ENCODE assay signal across 27 mouse cellular contexts in the genomic region with DNA sequence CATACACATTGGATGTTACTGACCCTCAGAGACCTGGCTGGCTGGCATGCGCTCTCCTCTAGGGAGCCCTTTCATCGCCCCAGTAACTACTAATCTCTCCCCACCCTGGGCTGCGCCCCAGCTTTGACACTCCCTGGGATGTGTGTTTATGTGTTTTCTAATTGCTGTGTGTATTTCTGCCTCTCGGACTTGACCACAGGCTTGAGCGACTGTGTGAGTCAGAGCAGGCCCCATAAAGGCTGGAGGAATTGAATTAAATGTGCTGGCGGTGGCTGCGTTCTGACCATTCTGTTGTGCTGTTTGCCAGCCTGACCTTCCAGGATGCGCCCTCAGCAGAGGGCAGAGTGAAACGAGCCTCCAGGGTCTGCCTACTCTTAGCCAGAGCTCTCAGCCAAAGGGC.
DNase-seq lines count a peak whose midpoint lies in the region; ATAC-seq and TF ChIP-seq lines count a peak whose summit lies in the region.
"Had no signal": no experiment of that assay in that cellular context is flagged by ENCODE, and none has a peak within 500 bp of the region (broad histone marks: within the 10 kb centered on the region; RNA-seq: fewer than 3 reads in every experiment).

No protein-coding gene starts in this region.

- no peak overlapping the region for H3K4me2 ChIP-seq in midbrain, postnatal 0 days (ENCODE audit: low read depth, low read length, poor library complexity, severe bottlenecking)
- no peak overlapping the region for H3K4me2 ChIP-seq in stomach, embryonic 16.5 days (ENCODE audit: low read depth, low read length)
- H3K4me2 ChIP-seq: embryonic facial prominence, embryonic 15.5 days; forebrain, embryonic 13.5 days; limb, embryonic 12.5 days; liver, embryonic 15.5 days; lung, embryonic 15.5 days; midbrain, embryonic 13.5 days had no signal

- peak overlapping the region; percentile 6; the same call in 1 of the 2 replicates for H3K27ac ChIP-seq in midbrain, embryonic 10.5 days (replicated peaks)
- no peak overlapping the region for H3K27ac ChIP-seq in midbrain, postnatal 0 days (ENCODE audit: low read depth, low read length)
- H3K27ac ChIP-seq in ES-Bruce4 (ENCODE audit: insufficient read depth, low read length), result peak overlapping the region; percentile 41; the same call in 1 of the 2 replicates
- H3K27ac ChIP-seq in stomach, embryonic 16.5 days (ENCODE audit: low read length), result no peak overlapping the region
- H3K27ac ChIP-seq: embryonic facial prominence, embryonic 15.5 days; forebrain, embryonic 13.5 days; left cerebral cortex, adult 2 months; limb, embryonic 12.5 days; liver, embryonic 15.5 days; lung, embryonic 15.5 days; midbrain, embryonic 13.5 days had no signal

- no peaks in the 10 kb centered on the region for H3K36me3 ChIP-seq in midbrain, embryonic 10.5 days
- H3K36me3 ChIP-seq in midbrain, postnatal 0 days (ENCODE audit: insufficient read depth, low read length), result no peaks in the 10 kb centered on the region
- H3K36me3 ChIP-seq in ES-Bruce4 (ENCODE audit: control insufficient read depth, insufficient read depth, low read length, poor library complexity, severe bottlenecking), result no peaks in the 10 kb centered on the region
- no peaks in the 10 kb centered on the region for H3K36me3 ChIP-seq in stomach, embryonic 16.5 days (ENCODE audit: control insufficient read depth, insufficient read depth, low read length)
- H3K36me3 ChIP-seq: embryonic facial prominence, embryonic 15.5 days; limb, embryonic 12.5 days; liver, embryonic 15.5 days; lung, embryonic 15.5 days; midbrain, embryonic 13.5 days had no signal

- 60% methylated on average over 9 of the region's 9 CpGs for WGBS in midbrain, embryonic 10.5 days
- 56% methylated on average over 9 of the region's 9 CpGs for WGBS in midbrain, postnatal 0 days
- 53% methylated on average over 9 of the region's 9 CpGs for WGBS in stomach, embryonic 16.5 days

- no peak for DNase-seq in midbrain, embryonic 10.5 days (ENCODE audit: low spot score)
- DNase-seq in midbrain, postnatal 0 days (ENCODE audit: low spot score), result no peak
- DNase-seq in NIH3T3 (ENCODE audit: low read depth), result peak; percentile 77
- no peak for DNase-seq in layer of hippocampus, postnatal 14 days (ENCODE audit: low spot score in 2 of 2)
- DNase-seq in T-cell, adult 2 months (ENCODE audit: low spot score), result no peak
- DNase-seq: adrenal gland, postnatal 25 days; B cell, adult 2 months; cerebellum, adult 11-12 months; cerebellum, adult 9-11 months; gastrocnemius, postnatal 10 days; heart, postnatal 14 days; kidney, adult 9 months; kidney, postnatal 10 days; lung, postnatal 36 days; retina, postnatal 1 day; right cerebral cortex, postnatal 14 days; thymus, postnatal 25 days had no signal

- ATAC-seq in midbrain, postnatal 0 days (ENCODE audit: low FRiP score), result no peak
- ATAC-seq in stomach, embryonic 16.5 days (ENCODE audit: insufficient read depth, low FRiP score), result 0 out of 2 replicates have a peak, but pooled peaks have one; percentile 25
- ATAC-seq: forebrain, embryonic 13.5 days; intestine, postnatal 0 days; midbrain, embryonic 13.5 days had no signal

- no peak for TF ChIP-seq POLR2A in ES-Bruce4 (IDR thresholded peaks at IDR 0.05; ENCODE audit: insufficient read depth, low read length)

- no peak for TF ChIP-seq EP300 in ES-Bruce4 (IDR thresholded peaks at IDR 0.05; ENCODE audit: insufficient read depth, low read depth, low read length)

- H3K9me3 ChIP-seq in midbrain, embryonic 10.5 days (replicated peaks), result no peaks in the 10 kb centered on the region
- no peaks in the 10 kb centered on the region for H3K9me3 ChIP-seq in midbrain, postnatal 0 days (ENCODE audit: low read length)
- H3K9me3 ChIP-seq in ES-Bruce4 (replicated peaks; ENCODE audit: control insufficient read depth, insufficient read depth, low read length, poor library complexity, severe bottlenecking), result no peaks in the 10 kb centered on the region
- no peaks in the 10 kb centered on the region for H3K9me3 ChIP-seq in stomach, embryonic 16.5 days (replicated peaks; ENCODE audit: control insufficient read depth, low read length)
- H3K9me3 ChIP-seq: embryonic facial prominence, embryonic 15.5 days; forebrain, embryonic 13.5 days; limb, embryonic 12.5 days; liver, embryonic 15.5 days; lung, embryonic 15.5 days; midbrain, embryonic 13.5 days had no signal

- H3K4me1 ChIP-seq in midbrain, embryonic 10.5 days, result peaks cover 54% of the 10 kb centered on the region
- 0 out of 2 replicates have a peak, but pooled peaks cover 4% of the 10 kb centered on the region for H3K4me1 ChIP-seq in midbrain, postnatal 0 days (ENCODE audit: insufficient read depth, low read length)
- H3K4me1 ChIP-seq in ES-Bruce4 (ENCODE audit: control insufficient read depth, insufficient read depth, low read length), result peaks cover 20% of the 10 kb centered on the region
- H3K4me1 ChIP-seq in stomach, embryonic 16.5 days (ENCODE audit: control insufficient read depth, insufficient read depth, low read length), result no peaks in the 10 kb centered on the region; the same call in 1 of the 2 replicates
- H3K4me1 ChIP-seq: embryonic facial prominence, embryonic 15.5 days; liver, embryonic 15.5 days; lung, embryonic 15.5 days had no signal

- H3K27me3 ChIP-seq in midbrain, embryonic 10.5 days (ENCODE audit: low read depth, poor library complexity, severe bottlenecking), result peaks cover 11% of the 10 kb centered on the region
- no peaks in the 10 kb centered on the region for H3K27me3 ChIP-seq in midbrain, postnatal 0 days (ENCODE audit: insufficient read depth, low read length)
- H3K27me3 ChIP-seq in ES-Bruce4 (ENCODE audit: control insufficient read depth, insufficient read depth, low read length, poor library complexity, severe bottlenecking), result no peaks in the 10 kb centered on the region
- 0 out of 2 replicates have a peak, but pooled peaks cover 6% of the 10 kb centered on the region for H3K27me3 ChIP-seq in stomach, embryonic 16.5 days (ENCODE audit: control insufficient read depth, insufficient read depth, low read length)
- H3K27me3 ChIP-seq: embryonic facial prominence, embryonic 15.5 days; forebrain, embryonic 13.5 days; lung, embryonic 15.5 days had no signal

- no peak overlapping the region for H3K9ac ChIP-seq in midbrain, postnatal 0 days (replicated peaks; ENCODE audit: low read length, poor library complexity, severe bottlenecking)
- H3K9ac ChIP-seq in ES-Bruce4 (ENCODE audit: low read depth, poor library complexity, severe bottlenecking), result peak overlapping the region; percentile 10; the same call in 1 of the 2 replicates
- no peak overlapping the region for H3K9ac ChIP-seq in stomach, embryonic 16.5 days (ENCODE audit: low read length)
- H3K9ac ChIP-seq: embryonic facial prominence, embryonic 15.5 days; forebrain, embryonic 13.5 days; limb, embryonic 12.5 days; liver, embryonic 15.5 days; lung, embryonic 15.5 days; midbrain, embryonic 13.5 days had no signal

- TF ChIP-seq CTCF in midbrain, postnatal 0 days (IDR thresholded peaks at IDR 0.05), result no peak
- TF ChIP-seq CTCF in ES-Bruce4 (IDR thresholded peaks at IDR 0.05; ENCODE audit: low read depth, low read length), result no peak

- H3K4me3 ChIP-seq in midbrain, embryonic 10.5 days, result no peak overlapping the region
- H3K4me3 ChIP-seq in midbrain, postnatal 0 days (ENCODE audit: low read depth, low read length), result no peak overlapping the region
- H3K4me3 ChIP-seq in ES-Bruce4 (ENCODE audit: low read depth, low read length), result no peak overlapping the region
- no peak overlapping the region for H3K4me3 ChIP-seq in stomach, embryonic 16.5 days (replicated peaks; ENCODE audit: low read length)
- H3K4me3 ChIP-seq: embryonic facial prominence, embryonic 15.5 days; forebrain, embryonic 13.5 days; left cerebral cortex, adult 2 months; limb, embryonic 12.5 days; liver, embryonic 15.5 days; lung, embryonic 15.5 days; midbrain, embryonic 13.5 days had no signal

Comparison
In these comparisons a context has a peak if more than half of its experiments do, and no peak if none do; other contexts are left out.
1. H3K27ac ChIP-seq: peak in midbrain, embryonic 10.5 days (single experiment) and ES-Bruce4 (single experiment); none in midbrain, postnatal 0 days (single experiment) and stomach, embryonic 16.5 days (single experiment).